Mouse (Mus musculus) E14TG2a.4 (cell line): ENCODE data around the gene Tenm2.

ENCODE experiments used
- CTCF ChIP-seq: conservative IDR thresholded peaks from 2 replicates; pipeline ENCODE4 v1.5.1; 2014; ENCODE audit warnings: low read length
- POU5F1 ChIP-seq: IDR thresholded peaks from 2 replicates; pipeline ENCODE4 v1.6.1; 2014; ENCODE audit warnings: low read length, borderline replicate concordance

GRCm38 (mm10) chr11:36153450-36153849, 1082.3 kb downstream of the Tenm2 start:
- TF ChIP-seq CTCF: no peak
- TF ChIP-seq POU5F1: no peak
